Mouse (Mus musculus) left cerebral cortex, adult 9 months (tissue): ENCODE measurements around the gene S100a4.

Experiments used
- DNase-seq, 2 experiments: peaks; one replicate each; pipeline ENCODE4 v3.0.0; 2022; ENCODE audit warnings: low spot score in 2 of 2

S100a4 gene

DNA sequence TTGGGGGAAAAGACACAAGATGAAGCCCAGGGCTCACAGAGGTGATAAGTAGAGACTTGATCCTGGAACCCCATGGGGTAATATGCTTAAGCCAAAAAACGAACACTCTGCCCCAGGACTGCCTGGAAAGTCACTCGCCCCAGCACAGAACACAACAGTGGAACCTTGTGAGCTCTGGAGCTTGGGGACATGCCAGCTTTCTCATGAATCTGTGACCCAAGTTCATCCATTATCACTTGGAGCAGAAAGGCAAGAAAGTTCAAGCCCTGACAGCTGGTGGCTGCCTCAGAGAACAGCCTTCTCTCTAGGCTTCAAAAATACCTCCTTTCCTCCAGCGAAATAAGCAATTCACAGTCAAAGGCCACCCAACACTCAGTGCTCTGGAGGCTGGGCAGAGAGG lies 4.2 kb upstream of the S100a4 start:
- no peak for DNase-seq

DNA sequence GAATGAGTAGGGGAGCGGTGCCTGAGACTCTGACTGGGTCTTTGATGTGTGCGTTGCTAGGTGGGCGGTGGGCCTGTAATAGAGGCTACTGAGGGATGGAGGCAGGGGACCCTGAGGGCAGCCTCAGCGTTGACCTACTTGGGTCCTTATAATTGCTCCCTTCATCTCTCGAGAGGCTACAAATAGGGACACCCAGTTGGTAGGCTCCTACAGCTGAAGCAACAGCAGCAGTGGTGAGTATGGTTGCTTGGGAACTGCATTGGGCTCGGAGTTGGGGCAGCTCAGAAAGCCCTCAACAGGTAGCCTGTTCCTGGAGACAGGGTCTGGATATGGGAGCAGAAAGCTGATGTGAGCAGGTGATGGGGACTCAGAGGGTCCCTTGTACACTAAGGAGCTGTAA lies 3.5 kb upstream of the S100a4 start:
- DNase-seq, result no peak

DNA sequence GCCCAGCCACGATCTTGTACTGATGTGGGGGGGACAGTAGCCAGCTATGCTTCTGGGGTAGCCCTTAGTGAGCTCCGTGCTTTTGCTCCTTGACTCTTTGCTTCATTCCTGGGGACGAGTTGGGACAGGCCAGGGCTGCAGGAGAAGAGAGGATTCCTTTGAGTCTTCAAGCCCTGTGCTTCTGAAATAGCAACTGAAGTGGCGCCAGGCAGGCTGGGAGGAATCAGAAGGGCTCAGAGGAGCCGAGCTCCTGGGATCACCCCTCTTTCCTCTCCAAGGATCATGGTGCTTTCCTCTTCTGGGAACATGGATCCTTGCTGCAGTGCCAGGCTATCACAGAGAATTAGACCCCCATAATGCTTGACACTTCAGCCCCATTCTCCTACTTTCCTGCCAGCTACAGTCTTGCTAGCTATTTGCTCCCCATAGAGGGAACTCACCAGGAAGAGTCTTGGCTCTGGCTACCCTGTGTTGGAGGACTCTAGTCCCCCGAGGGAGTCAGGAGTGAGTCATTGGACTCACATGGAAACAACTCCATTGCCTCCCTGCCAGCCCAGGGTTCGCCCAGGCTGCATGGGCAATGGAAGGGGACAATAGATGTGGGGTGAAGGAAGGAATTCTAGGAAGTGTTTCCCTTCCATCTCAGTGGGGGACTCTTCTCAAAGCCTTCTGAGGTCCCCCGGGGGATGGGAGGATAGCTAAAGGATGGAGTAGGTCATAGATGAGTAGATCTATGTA lies 2.9 kb upstream of the S100a4 start:
- no peak for DNase-seq

DNA sequence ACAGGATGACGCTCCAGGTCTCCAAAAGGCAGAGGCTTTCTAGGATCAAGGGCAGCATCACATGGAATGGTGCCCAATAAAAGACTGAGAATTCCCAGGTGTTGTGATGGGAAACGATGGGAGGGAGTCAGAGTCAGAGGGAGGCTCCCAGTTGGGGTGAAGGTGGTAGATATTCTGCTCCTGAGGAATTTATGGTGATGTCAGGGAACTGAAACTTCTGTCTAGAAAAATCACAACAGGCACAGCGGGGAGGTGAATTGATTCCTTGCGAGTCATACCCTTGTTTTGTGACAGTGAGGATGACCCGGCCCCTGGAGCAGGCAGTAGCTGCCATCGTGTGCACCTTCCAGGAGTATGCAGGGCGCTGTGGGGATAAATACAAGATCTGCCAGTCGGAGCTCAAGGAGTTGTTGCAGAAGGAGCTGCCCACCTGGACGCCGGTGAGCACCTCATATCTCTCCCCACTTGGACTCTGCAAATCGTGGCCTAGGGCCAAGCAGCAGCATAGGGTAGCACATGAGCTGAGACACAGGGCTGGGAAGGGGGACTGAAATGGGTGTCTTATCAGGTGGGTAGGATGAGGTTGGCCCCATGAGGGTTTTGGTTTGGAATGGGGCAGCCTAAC lies 2.0 kb upstream of the S100a4 start, which contains the start of gene Gm42674:
TSS of gene Gm42674 (plus strand) at position 419 of the 625 bp plus-strand sequence.
- DNase-seq, result no peak

DNA sequence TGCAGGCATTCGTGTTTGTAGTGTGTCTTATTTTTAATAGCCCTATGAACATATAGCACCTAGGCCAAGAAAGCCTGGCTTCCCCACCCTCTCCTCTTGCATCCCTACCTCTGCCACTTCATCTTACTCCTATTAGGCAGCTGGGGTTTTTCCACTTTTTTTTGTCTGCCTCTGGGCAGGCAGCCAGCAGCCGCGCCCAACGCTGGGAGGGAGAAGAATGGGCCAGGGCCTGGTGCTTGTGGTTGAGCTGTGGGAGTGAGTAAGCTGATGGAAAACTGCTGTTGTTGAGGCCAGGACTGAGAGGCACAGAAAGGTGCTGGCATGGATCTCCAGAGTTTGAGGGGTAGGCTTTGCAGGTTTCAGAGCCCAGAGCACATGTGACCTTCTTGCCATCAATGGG lies 845 bp downstream of the S100a4 start:
- DNase-seq, result peak in 1 of 2 experiments; percentile 77

DNA sequence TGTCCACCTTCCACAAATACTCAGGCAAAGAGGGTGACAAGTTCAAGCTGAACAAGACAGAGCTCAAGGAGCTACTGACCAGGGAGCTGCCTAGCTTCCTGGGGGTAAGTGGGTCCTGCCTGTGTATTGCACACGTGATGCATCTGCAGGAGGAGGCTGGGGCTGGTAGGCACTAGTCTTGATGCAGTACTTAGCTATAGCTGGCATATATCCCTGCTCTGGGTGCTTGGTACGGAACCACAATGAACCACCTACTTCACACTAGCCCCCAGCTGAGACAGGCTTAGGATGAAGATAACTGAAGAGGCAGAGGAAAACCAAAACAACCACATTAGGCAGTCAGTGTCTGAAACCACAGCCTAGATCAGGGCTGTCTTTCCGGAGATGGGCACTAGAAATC lies 1.5 kb downstream of the S100a4 start:
- no peak for DNase-seq

DNA sequence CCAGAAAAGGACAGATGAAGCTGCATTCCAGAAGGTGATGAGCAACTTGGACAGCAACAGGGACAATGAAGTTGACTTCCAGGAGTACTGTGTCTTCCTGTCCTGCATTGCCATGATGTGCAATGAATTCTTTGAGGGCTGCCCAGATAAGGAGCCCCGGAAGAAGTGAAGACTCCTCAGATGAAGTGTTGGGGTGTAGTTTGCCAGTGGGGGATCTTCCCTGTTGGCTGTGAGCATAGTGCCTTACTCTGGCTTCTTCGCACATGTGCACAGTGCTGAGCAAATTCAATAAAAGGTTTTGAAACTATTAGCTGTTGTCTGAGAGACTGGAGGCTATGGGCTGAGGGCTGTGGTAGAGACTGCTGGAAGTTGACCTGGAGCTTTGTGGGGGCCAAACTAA lies 2.2 kb downstream of the S100a4 start:
- DNase-seq, result no peak

DNA sequence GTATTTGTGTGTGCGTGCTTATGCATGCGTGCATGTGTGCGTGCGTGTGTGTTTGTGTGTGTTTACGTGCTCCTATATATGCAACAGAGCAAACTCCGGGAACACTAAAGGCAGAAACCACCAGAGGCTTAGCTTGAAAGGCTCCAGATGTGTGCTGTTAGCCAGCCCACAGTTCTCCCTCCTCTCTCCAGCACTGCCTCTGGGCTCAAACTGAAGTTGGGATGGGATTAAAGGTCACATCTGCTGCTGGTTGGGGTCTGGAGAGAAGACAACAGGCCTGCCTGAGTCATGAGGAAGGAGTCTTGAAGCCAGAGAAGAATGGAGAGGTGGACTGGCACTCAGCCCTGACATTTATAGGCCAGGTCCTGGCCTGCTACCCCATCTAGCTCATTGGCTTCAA lies 2.6 kb downstream of the S100a4 start:
- DNase-seq, result no peak

DNA sequence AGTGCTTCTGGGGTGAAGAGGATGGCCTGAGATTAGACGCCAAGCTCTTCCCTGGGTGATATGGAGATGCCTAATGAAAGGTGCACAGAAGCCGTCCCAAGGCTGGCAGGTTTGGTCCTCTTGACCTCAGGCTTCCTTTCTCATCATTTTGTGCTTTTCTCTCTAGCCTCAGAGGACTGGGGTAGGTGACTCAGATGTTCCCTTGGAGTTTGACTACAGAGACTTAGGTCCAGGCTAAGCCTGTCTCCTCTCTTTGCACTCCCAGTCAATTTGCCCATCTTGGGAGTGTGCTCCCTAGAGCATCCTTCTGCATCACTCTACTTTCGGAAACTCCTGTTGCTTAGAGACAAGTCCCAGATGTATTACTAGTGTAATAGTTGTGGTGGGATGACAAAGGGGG lies 3.8 kb downstream of the S100a4 start:
- no peak for DNase-seq

DNA sequence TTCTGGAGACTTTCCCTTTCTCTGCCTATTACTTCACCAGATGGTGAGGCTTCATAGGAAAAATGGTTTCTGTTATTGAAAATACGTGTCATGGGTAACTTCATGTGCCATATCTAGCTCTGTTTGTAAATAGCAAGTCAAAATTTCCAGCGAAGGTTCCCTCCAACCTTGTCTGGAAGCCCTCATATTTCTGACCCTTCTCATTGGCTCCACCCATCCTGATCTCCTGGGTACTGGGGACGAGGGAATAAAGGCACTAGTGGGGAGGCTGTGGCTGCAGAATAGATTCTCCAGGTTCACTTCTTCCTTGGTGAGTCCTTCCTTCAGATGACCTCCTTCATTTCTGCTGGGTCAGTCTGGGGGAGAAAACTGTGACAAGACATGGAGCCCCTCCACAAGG lies 4.7 kb downstream of the S100a4 start, which contains the start of gene S100a5:
TSS of gene S100a5 (plus strand) at position 301 of the 400 bp plus-strand sequence.
- DNase-seq, result no peak

DNA sequence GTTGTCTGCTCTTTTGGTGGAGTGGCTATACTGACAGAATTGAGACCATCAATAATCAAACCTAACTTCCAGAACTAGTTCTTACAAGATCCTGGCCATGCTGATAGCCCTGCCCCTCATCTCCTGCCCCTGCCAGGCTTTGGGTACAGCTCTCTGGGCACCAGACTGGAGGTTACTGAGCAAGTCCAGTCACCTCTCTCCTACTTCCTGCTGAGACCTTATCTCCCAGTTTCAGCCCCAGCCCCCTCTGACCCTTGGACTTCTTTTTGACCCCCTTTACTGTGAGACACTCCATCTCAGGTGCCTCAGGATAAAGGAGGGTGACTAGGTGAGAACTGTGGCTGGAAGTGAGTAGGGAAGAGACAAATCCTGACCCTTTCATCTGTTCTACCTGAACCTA lies 5.5 kb downstream of the S100a4 start:
- no peak for DNase-seq

DNA sequence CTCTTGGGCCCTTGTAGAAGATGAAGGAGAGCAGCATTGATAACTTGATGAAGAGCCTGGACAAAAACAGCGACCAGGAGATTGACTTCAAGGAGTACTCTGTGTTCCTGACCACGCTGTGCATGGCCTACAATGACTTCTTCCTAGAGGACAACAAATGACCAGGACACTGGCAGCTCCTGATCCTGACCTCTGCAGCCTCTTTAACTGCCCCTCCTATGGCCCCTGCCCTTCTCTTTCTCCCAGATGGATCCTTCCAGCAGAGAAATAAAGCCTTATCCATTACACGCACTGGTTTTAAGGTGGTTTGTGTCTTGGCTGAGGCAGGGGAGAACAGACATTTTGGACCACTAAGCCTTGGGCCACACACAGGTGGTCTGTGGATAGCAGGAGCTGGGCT lies 7.9 kb downstream of the S100a4 start:
- DNase-seq, result no peak

DNA sequence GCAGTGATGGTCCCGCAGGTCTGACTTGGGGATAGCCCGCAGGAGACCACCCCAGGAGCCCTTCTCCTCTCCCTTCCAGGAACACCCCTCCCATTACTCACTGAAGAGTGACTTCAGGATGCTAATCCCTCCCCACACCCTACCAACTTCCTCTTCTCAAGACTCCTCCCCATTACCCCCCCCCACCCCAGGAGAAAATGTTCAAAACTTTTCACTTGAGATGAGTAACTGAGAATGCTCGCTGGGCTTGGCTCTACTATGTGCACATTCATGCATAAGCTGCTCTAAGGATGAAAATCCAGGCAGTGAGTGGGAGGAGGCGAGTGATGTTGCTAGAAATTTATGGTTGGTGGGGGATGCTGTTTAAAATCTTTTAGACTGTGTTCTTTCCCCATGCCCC lies 8.5 kb downstream of the S100a4 start:
- DNase-seq, result no peak

DNA sequence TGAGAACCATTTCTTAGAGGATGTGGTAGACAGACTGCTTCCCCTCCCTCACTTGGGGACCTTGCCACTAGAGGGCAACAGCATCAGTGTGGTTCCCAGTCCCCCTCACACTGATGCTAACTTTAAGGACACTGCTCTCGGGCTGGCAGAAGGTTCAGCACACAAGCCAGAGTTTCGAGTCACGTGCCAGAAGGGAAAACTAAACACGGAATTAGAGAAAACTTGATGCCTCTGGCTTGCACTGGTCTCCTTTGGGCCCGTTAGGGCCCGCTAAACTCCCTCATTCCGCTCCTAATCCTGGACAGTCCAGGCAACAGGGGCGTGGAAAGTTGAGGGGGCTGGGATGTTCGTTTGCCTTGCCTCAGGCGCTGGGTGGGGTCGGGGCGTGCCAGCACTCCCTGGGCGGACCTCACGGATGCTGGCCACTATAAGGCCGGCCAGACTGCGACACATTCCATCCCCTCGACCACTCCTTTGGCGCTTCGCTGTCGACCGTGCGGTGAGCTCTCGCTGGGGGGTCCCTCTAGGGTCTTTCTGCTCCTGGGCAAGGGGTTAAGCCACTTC lies 9.2 kb downstream of the S100a4 start, which contains the start of gene S100a6:
TSS of gene S100a6 (plus strand) at position 155 of the 564 bp plus-strand sequence.
- DNase-seq, result peak in 1 of 2 experiments; percentile 47

DNA sequence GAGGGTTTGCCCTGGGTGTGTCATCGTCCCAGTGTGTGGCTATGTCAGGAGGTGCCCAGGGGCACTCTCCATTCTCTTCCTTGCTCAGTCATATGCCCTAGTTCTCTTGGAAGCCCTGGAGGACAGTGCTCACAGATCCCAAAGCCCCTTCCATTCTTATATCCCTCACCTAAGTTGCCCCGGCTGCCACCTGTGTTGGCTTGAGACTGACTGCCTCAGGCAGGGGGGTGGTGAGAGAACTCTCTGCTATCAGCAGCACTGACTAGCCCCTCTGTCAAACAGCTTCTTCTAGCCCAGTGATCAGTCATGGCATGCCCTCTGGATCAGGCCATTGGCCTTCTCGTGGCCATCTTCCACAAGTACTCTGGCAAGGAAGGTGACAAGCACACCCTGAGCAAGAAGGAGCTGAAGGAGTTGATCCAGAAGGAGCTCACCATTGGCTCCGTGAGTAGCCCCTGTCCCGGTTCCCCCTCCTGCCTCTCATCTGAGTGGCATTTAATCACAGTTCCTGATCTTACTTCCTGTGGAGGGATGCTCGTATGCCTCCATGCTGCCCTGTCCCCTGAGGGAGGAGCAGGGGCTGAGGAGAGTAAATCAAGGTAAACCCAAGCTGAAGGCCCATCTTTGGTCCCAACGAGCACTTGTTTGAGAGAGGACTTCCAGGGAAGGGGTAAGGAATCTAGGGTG lies 10.0 kb downstream of the S100a4 start:
- DNase-seq, result no peak

DNA sequence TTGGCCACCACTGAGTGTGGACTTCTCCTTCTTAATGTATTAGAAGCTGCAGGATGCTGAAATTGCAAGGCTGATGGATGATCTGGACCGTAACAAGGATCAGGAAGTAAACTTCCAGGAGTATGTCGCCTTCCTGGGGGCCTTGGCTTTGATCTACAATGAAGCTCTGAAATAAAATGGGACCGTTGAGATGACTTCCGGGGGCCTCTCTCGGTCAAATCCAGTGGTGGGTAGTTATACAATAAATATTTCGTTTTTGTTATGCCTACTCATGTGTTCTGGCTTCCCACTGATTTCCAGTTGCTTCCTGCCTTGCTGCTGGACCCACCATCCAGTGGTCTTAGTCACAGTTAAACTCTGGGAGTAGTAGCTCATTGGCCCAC lies 10.6 kb downstream of the S100a4 start:
- no peak for DNase-seq

DNA sequence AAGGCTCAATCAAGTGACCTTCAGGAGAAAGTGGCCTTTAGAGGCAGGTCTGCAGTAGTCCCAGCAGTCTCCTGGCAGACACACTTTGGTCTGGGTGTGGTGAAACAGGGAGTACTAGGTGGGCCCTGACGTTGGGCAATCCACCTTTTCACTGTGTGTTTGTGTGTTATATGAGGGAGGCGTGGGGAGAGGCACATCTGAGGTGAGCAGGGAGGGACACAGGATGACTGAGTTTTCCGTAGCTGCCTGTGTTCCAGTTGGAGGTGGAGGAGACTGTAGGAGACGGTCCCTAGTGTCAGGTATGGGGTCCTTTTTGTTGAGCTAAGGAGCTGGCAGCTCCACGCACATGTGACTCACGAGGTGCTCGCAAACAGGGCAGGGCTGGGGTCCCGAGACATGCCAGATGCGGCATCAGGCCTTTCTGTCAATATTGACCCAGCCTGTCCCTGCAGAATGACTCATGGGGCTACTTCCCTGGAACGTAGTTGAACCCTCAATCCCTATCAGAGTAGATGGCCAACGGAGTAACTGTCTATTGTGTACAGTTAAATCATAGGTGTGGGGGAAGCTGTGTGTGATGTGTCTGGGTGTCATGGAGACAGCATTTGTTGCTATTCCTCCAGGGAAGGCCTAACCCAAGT lies 11.2 kb downstream of the S100a4 start:
- DNase-seq, result no peak

DNA sequence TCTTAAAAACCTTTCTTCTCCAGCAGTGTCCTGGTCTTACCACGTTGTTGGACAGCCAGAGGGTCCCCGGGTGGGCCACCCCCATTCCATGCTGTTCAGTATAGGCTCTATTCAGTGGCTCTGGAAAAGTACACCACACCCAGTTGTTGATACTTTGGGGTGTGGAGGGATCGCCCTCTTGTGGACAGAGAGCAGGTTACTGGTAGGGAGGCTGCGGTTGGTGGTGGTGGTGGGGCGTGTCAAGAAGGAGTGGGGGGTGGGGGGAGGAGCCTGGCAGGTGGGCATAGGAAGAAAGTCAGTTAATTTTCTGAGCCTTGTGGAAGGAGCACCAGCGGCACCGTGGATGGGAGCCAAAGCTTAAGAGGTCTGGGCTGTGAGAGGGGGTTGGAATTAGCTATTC lies 11.8 kb downstream of the S100a4 start:
- DNase-seq, result peak; percentile 45 to 83

DNA sequence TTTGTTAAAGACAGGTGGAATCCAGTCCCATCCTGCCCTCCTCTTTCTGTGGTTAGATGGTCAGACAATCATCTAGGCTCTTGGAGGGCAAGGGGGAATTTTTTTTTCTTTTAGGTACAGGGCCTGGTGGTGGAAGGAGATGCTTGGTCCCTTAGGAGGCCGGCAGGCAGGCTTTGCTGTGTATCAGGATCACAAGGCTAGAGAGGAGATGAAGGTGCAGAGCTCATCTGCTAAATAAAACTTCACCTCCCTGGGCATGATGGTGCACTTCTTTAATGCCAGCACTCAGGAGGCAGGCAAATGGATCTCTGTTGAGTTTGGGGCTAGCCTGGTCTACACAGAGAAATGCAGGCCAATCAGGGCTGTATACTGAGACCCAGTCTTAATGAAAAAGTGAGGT lies 12.3 kb downstream of the S100a4 start:
- DNase-seq, result no peak

DNA sequence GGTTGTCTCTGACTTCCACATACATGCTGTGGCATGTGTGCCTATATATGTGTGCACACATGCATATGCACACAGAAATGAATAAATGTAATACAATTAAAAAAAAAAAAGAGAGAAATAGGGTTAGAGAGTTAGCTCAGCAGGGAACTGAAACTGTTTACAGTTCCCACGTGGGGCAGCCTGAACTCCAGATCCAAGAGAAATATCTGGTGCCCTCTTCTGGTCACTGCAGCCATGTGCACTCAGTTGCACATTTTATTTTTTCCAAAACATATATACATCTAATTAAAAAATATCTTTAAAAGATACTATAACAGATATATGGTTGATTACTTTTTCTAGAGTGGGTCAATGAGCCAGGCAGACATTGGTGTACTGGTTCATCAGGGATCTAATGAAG lies 14.0 kb downstream of the S100a4 start:
- no peak for DNase-seq

DNA sequence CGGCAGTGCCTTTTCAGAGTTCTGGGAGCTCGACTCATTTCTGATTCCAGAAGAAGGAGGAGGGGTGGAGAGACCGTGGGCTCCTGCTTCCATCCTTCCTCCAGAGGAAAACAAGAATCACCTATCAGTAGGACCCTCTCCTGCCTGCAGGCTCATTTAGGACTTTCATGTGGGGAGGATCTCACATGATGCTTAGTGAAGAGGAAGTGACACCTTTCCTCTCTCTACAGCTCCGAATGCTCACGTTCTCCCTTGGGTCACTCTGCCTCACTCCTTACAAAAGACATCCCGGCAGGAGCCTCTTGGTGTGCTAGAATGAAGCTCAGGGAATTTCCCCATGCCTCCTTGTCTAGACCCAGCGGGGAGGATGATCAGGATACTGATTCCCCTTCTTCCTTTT lies 18.0 kb downstream of the S100a4 start:
- no peak for DNase-seq
